Mouse (Mus musculus): ENCODE data around the gene Trub1. TPM values are rescaled to one million over a fixed set of nuclear protein-coding genes. Genes with fewer than 3 reads are reported as not detected.

The Trub1 gene
- 8.6 TPM for polyA plus RNA-seq (2014; fragmentation: Illumina TruSeq; extraction: RNeasy Lipid Tissue Mini Kit (QIAGEN cat#74804); ENCODE audit: low read depth, low replicate concordance)

DNA sequence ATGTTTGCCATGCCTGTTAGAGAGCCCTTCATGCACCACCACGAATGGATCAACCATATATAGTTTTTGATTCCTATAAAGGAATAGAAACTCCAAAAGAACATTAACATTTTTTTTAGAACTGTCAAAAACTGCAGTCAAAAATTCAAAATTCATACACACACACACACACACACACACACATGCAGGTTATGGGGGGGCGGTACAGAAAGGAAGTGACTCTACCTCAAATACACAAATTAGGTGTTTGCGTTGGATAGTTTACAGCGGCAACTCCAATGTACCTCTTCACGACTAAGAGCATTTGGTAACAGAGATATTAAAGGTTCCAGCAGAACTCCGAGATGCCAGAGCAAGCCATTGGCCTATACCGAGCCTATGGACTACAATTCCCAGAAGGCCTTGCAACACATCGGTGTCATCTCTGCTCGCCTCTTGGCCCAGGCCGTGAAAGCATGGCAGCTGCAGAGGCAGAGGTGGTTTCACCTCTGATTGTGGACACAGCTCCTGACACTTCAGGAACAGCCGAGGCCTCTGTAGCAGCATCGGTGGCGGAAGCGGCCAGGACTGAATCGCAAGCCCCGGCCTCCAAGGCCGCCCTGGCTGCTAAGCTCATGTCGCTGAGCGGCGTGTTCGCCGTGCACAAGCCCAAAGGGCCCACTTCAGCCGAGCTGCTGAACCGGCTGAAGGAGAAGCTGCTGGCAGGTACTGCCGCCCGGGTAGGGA, at the start of gene Trub1:
TSS of gene Trub1 (plus strand) at position 421 of the 726 bp plus-strand sequence.

Other genes starting within 250 kb of the Trub1 start
- 227 TPM for gene Ablim1, start 138.0 kb upstream of the Trub1 start, polyA plus RNA-seq (2014; fragmentation: Illumina TruSeq; extraction: RNeasy Lipid Tissue Mini Kit (QIAGEN cat#74804); ENCODE audit: low read depth, low replicate concordance)
- gene Fam160b1, start 92.2 kb upstream of the Trub1 start, polyA plus RNA-seq (2014; fragmentation: Illumina TruSeq; extraction: RNeasy Lipid Tissue Mini Kit (QIAGEN cat#74804); ENCODE audit: low read depth, low replicate concordance), result 9.3 TPM
- gene Atrnl1, start 158.1 kb downstream of the Trub1 start, polyA plus RNA-seq (2014; fragmentation: Illumina TruSeq; extraction: RNeasy Lipid Tissue Mini Kit (QIAGEN cat#74804); ENCODE audit: low read depth, low replicate concordance), result 10.8 TPM